Mouse (Mus musculus): ENCODE data around the gene Kdm4d.

GRCm38 (mm10) chr9:14521695-14522094 is 21.4 kb upstream of the Kdm4d start:
- TF ChIP-seq POLR2A (IDR thresholded peaks at IDR 0.05; ENCODE audit: low read depth, low read length) (no peak), CTCF (IDR thresholded peaks at IDR 0.05; ENCODE audit: borderline replicate concordance, insufficient read depth, low read length) (no peak)
